Mouse (Mus musculus) G1E (cell line): ENCODE data around the gene Llph. TPM values are rescaled to one million over a fixed set of nuclear protein-coding genes. Genes with fewer than 3 reads are reported as not detected.

Source experiments
- ATAC-seq: 2 replicates; pipeline ENCODE4 v1.8.0; 2016; ENCODE audit warnings: mild to moderate bottlenecking; ENCODE audit not compliant: insufficient number of reproducible peaks, poor library complexity, low FRiP score, severe bottlenecking; ENCODE audit errors: extremely low read depth
- DNase-seq: peaks from one replicate; pipeline ENCODE4 v3.0.0; 2012; ENCODE audit warnings: low spot score
- H3K27me3 ChIP-seq: 2 replicates; pipeline ENCODE4 v1.6.1; 2012; ENCODE audit warnings: mild to moderate bottlenecking, low read length, inconsistent platforms; ENCODE audit not compliant: insufficient read depth
- H3K36me3 ChIP-seq: replicated peaks from 2 replicates; pipeline ENCODE3; 2012; ENCODE audit warnings: mild to moderate bottlenecking, inconsistent platforms
- H3K4me1 ChIP-seq: 2 replicates; pipeline ENCODE4 v1.6.1; 2012; ENCODE audit warnings: low read depth, low read length, inconsistent platforms, mixed read lengths; ENCODE audit not compliant: insufficient read depth
- H3K4me3 ChIP-seq: 2 replicates; pipeline ENCODE4 v1.5.1; 2012; ENCODE audit warnings: low read depth, mild to moderate bottlenecking, inconsistent platforms, low read length, moderate library complexity, mixed read lengths
- H3K9me3 ChIP-seq: replicated peaks from 2 replicates; pipeline ENCODE4 v1.6.1; 2012; ENCODE audit warnings: inconsistent platforms
- CTCF ChIP-seq: IDR thresholded peaks from 2 replicates; pipeline ENCODE4 v1.5.1; 2012; ENCODE audit warnings: low read depth, low read length, inconsistent platforms, mixed read lengths
- GATA1 ChIP-seq: IDR thresholded peaks from 2 replicates; pipeline ENCODE4 v1.6.1; 2012; ENCODE audit warnings: borderline replicate concordance, low read length, inconsistent platforms, mixed read lengths
- GATA2 ChIP-seq: IDR thresholded peaks from 2 replicates; pipeline ENCODE4 v1.6.1; 2012; ENCODE audit warnings: low read depth, low read length, inconsistent platforms, borderline replicate concordance
- POLR2AphosphoS5 ChIP-seq: IDR thresholded peaks from 2 replicates; pipeline ENCODE4 v1.6.1; 2012; ENCODE audit warnings: low read depth, low read length, inconsistent platforms; ENCODE audit not compliant: insufficient replicate concordance
- TAL1 ChIP-seq: conservative IDR thresholded peaks from 2 replicates; pipeline ENCODE4 v1.6.1; 2012; ENCODE audit warnings: low read depth, low read length, inconsistent platforms, mixed read lengths
- polyA plus RNA-seq: library from polyadenylated mRNA; stranded (reverse); fragments of >175 nt; gene quantifications from 2 replicates; pipeline ENCODE4 v1.2.3, GENCODE M21; 2012
- total RNA-seq, 2 experiments: library from RNA; stranded (forward) in 1 of 2; stranded (reverse) in 1 of 2; fragments of 200-1000 nt in 1 of 2; fragments of >200 nt in 1 of 2; fragmentation: Nextera tagmentation in 1 of 2; gene quantifications; 2 replicates each; pipeline ENCODE4 v1.2.3; 2014 to 2017

The Llph gene
- total and polyA plus RNA-seq, 3 experiments: 43.9 to 90.5 (median 87.9) TPM

DNA sequence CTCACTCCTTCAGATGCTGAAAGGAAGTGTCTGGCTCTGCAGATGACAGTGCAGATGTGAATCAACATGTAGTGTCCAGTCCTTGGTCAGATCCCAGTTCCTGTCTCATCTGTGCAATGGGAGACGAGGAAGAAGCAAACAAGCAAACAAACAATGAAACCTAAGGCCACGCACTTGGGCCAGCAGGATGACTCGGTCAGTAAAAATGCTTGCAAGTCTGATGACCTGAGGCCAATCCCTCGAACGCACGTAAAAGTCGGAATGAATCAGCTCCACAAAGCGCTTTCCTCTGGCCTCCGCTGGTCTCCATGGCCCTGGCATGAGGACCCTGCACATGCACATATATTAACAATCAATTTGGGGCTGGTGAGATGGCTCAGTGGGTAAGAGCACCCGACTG is 7.9 kb upstream of the Llph start:
- H3K4me1 ChIP-seq: peaks cover 9% of the 10 kb centered on the region; the same call in 1 of the 2 replicates
- no peaks in the 10 kb centered on the region for H3K27me3 ChIP-seq
- TF ChIP-seq GATA2 (no peak), TAL1 (no peak), CTCF (no peak), POLR2AphosphoS5 (no peak), GATA1 (no peak)
- H3K4me3 ChIP-seq: no peak overlapping the region
- H3K9me3 ChIP-seq: no peaks in the 10 kb centered on the region
- peaks cover 72% of the 10 kb centered on the region for H3K36me3 ChIP-seq
- ATAC-seq (no peak), DNase-seq (no peak)

DNA sequence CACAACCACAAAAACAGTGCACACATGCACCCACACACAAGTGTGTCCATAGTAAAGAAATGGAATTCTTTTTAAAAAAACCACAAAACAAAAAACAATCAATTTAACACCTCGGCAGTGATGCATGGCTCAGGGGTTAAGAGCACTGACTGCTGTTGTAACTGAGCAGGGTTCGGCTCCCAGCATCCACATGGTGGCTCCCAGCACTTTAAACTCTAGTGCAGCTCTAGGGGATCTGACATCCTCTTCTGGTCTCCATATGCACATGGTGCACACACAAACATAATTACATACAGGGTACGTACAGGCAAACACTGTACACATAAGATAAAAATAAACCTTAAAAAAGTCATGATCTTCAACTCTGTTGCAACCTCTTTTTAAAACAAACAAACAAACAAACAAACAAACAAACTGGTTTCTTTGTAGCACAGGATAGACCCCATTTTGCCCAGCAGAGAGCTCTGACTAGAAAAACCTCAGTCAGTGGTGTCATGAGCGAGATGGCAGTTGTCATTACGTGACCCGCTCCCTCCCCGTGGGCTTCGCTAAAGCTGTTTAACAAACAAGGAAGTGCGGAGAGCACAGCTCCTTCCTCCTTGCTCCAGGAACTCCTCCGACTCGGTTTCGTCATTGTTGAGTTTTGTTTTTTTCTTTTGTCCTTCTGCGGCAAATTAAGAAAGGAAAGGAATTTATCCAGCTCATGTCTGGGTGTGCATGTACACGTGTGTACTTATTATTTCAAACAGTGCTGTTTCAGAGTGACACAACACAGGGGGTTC is 7.1 kb upstream of the Llph start:
- ATAC-seq: no peak
- peaks cover 72% of the 10 kb centered on the region for H3K36me3 ChIP-seq
- no peaks in the 10 kb centered on the region for H3K9me3 ChIP-seq
- H3K4me3 ChIP-seq: no peak overlapping the region
- H3K4me1 ChIP-seq: peaks cover 9% of the 10 kb centered on the region; the same call in 1 of the 2 replicates
- DNase-seq: no peak
- H3K27me3 ChIP-seq: no peaks in the 10 kb centered on the region
- TF ChIP-seq GATA1: no peak
- TF ChIP-seq CTCF: no peak
- TF ChIP-seq TAL1: no peak
- TF ChIP-seq GATA2: no peak
- no peak for TF ChIP-seq POLR2AphosphoS5

DNA sequence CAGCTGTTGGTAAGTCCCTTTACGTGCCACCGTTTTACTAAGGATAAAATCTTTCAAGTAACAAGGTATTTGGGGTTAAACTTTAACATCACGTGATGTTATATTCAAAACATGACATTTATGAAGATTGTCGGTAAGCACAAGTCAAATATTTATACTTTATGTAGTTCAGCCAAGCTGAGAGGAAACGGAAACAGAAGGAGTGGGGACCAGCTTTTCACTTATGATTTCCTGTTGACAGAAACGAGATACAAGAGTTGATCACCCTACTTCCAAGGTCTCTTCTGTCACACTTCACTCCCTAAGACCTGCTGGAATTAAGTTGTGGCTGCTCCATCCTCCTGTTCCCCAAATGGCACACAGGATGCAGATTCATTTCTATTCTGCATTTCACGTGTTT is 6.1 kb upstream of the Llph start:
- TF ChIP-seq POLR2AphosphoS5 (no peak), TAL1 (no peak), GATA1 (no peak), CTCF (no peak), GATA2 (no peak)
- ATAC-seq: no peak
- Histone ChIP-seq H3K27me3 (no peaks in the 10 kb centered on the region), H3K36me3 (peaks cover 67% of the 10 kb centered on the region), H3K4me3 (no peak overlapping the region), H3K4me1 (peaks cover 9% of the 10 kb centered on the region; the same call in 1 of the 2 replicates), H3K9me3 (no peaks in the 10 kb centered on the region)
- DNase-seq: no peak

DNA sequence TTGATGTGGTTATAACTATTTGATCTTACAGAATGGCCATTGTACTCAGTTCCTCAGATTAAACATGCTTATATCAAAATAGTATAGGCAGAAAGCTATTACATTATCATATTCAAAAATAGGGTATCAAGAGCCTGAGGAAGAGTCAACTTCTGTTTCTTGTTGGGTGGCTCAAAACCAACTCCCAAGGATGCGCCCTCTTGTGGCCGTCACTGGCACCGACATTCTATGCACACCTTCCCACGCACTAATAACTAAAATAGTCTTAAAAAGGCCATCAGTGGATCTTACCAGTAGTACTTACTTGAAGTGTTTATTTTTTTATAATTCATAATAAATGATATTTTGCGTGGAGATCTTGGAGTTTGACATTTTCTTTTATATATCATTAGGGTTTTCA is 4.8 kb downstream of the Llph start:
- Histone ChIP-seq H3K27me3 (peaks cover 2% of the 10 kb centered on the region; the same call in 1 of the 2 replicates), H3K9me3 (no peaks in the 10 kb centered on the region), H3K4me1 (peaks cover 29% of the 10 kb centered on the region), H3K4me3 (no peak overlapping the region), H3K36me3 (peaks cover 55% of the 10 kb centered on the region)
- no peak for ATAC-seq
- TF ChIP-seq POLR2AphosphoS5 (no peak), GATA2 (no peak), TAL1 (no peak), GATA1 (no peak), CTCF (peak; percentile 69)
- DNase-seq: peak; percentile 23

DNA sequence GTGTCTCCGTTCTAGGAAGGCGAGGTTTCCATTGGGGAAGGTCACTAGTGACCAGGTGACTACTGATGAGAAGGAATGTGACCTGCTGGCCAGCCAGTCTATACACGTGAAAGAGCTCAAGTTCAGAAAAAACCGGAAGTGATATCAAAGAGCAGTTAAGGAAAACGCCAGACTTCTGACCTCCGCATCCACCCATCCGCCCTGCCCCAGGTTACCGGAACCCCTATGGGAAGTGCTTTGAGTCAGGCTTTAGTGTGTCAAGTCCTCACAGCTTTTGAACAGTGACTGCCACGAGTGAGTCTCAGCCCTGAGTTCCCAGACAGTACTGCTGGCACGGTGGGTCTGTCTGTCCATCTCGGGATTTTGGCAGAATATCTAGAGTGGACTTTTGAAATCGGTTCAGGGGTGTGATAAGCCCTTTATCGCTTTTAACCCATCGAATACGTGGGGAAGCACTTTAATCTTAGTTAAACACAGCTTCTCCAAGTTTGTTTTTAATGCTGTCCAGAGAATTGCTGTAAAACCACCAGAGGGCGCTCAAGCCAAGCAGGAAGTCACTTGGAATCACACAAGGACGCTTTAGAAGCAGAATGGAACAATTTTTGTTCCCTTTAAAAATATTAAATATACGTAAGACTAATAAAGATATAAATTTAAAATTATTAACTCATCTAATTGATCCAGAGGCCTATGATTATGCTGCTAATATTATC is 6.9 kb downstream of the Llph start:
- no peak; the same call in 1 of the 2 replicates for ATAC-seq
- H3K36me3 ChIP-seq: peaks cover 46% of the 10 kb centered on the region
- no peak for TF ChIP-seq POLR2AphosphoS5
- peak; percentile 32 for TF ChIP-seq CTCF
- TF ChIP-seq GATA2: no peak
- TF ChIP-seq TAL1: no peak
- peaks cover 8% of the 10 kb centered on the region for H3K27me3 ChIP-seq
- H3K4me3 ChIP-seq: no peak overlapping the region
- DNase-seq: peak; percentile 25
- peaks cover 20% of the 10 kb centered on the region for H3K4me1 ChIP-seq
- no peaks in the 10 kb centered on the region for H3K9me3 ChIP-seq

- no peak for TF ChIP-seq GATA2
- DNase-seq (no peak), ATAC-seq (no peak)
- Histone ChIP-seq H3K4me3 (no peak overlapping the region), H3K27me3 (peaks cover 13% of the 10 kb centered on the region; the same call in 1 of the 2 replicates), H3K4me1 (peaks cover 3% of the 10 kb centered on the region), H3K9me3 (no peaks in the 10 kb centered on the region), H3K36me3 (peaks cover 20% of the 10 kb centered on the region)
These were observed 10.0 kb downstream of the Llph start for GRCm38 (mm10) chr10:120236855-120237254.
